Mouse (Mus musculus) stomach, embryonic 15.5 days (tissue): ENCODE data around the gene Esm1. TPM values are rescaled to one million over a fixed set of nuclear protein-coding genes. Genes with fewer than 3 reads are reported as not detected.
A peak's percentile ranks its signal among the peaks of the same experiment; 100 is the strongest.

Experiments used
- ATAC-seq: fragments of 200-750 bp; cut with Nextera tagmentation; 2 replicates; pipeline ENCODE4 v1.8.0; 2017; ENCODE audit warnings: low read depth, moderate number of reproducible peaks, moderate TSS enrichment; ENCODE audit not compliant: insufficient read depth, low FRiP score
- H3K27ac ChIP-seq: fragments of 300-500 bp; sonication (generic); 2 replicates; pipeline ENCODE4 v1.5.1; 2015; ENCODE audit warnings: mild to moderate bottlenecking, inconsistent platforms
- H3K27me3 ChIP-seq: fragments of 300-500 bp; sonication (generic); replicated peaks from 2 replicates; pipeline ENCODE4 v1.6.1; 2015; ENCODE audit warnings: inconsistent platforms
- H3K36me3 ChIP-seq: fragments of 300-500 bp; sonication (generic); 2 replicates; pipeline ENCODE4 v1.6.1; 2015; ENCODE audit warnings: inconsistent platforms
- H3K4me1 ChIP-seq: fragments of 300-500 bp; sonication (generic); 2 replicates; pipeline ENCODE4 v1.6.1; 2015; ENCODE audit warnings: inconsistent platforms
- H3K4me2 ChIP-seq: fragments of 300-500 bp; sonication (generic); 2 replicates; pipeline ENCODE4 v1.6.1; 2015; ENCODE audit warnings: mild to moderate bottlenecking, inconsistent platforms
- H3K4me3 ChIP-seq: fragments of 300-500 bp; sonication (generic); replicated peaks from 2 replicates; pipeline ENCODE4 v1.5.1; 2015; ENCODE audit warnings: inconsistent platforms
- H3K9ac ChIP-seq: fragments of 300-500 bp; sonication (generic); 2 replicates; pipeline ENCODE4 v1.6.1; 2015; ENCODE audit warnings: inconsistent platforms
- H3K9me3 ChIP-seq: fragments of 300-500 bp; sonication (generic); 2 replicates; pipeline ENCODE4 v1.6.1; 2016; ENCODE audit warnings: inconsistent platforms
- WGBS: fragments of 180-500 bp; shearing (Covaris S2); methylation state at CpG from one replicate; pipeline ENCODE4 v1.1.7; 2015; 5-methylcytosine and 5-hydroxymethylcytosine counted together
- polyA plus RNA-seq: library from polyadenylated mRNA; unstranded; fragments of >200 nt; fragmentation: Nextera tagmentation; extraction: Ambion mirVana; gene quantifications from 2 replicates; pipeline ENCODE4 v1.2.1, GENCODE M21; 2015

The Esm1 gene
- polyA plus RNA-seq, 1 experiment from 2014 or later = 3.1 TPM

- Histone ChIP-seq H3K4me1 (no peaks in the 10 kb centered on the region), H3K27me3 (no peaks in the 10 kb centered on the region), H3K9ac (no peak overlapping the region), H3K9me3 (no peaks in the 10 kb centered on the region), H3K36me3 (no peaks in the 10 kb centered on the region), H3K4me2 (no peak overlapping the region), H3K27ac (no peak overlapping the region), H3K4me3 (no peak overlapping the region)
- ATAC-seq = no peak
- 86% methylated on average over 2 of the region's 2 CpGs for WGBS
Observed at GRCm38 (mm10) chr13:113201631-113202030, 7.8 kb upstream of the Esm1 start.

- no peak for ATAC-seq
- H3K36me3 ChIP-seq = no peaks in the 10 kb centered on the region
- H3K9ac ChIP-seq = no peak overlapping the region
- WGBS = 59% methylated on average over 4 of the region's 4 CpGs
- no peak overlapping the region for H3K4me2 ChIP-seq
- H3K27ac ChIP-seq = no peak overlapping the region
- no peaks in the 10 kb centered on the region for H3K4me1 ChIP-seq
- no peak overlapping the region for H3K4me3 ChIP-seq
- no peaks in the 10 kb centered on the region for H3K27me3 ChIP-seq
- no peaks in the 10 kb centered on the region for H3K9me3 ChIP-seq
Observed at GRCm38 (mm10) chr13:113202184-113202583, 7.3 kb upstream of the Esm1 start.

GRCm38 (mm10) chr13:113203146-113203545 lies 6.3 kb upstream of the Esm1 start:
- WGBS = 50% methylated on average over 5 of the region's 5 CpGs

GRCm38 (mm10) chr13:113205346-113205745 lies 4.1 kb upstream of the Esm1 start:
- no peak overlapping the region for H3K9ac ChIP-seq
- H3K27ac ChIP-seq = no peak overlapping the region
- H3K27me3 ChIP-seq = 0 out of 2 replicates have a peak, but pooled peaks cover 7% of the 10 kb centered on the region
- no peaks in the 10 kb centered on the region for H3K4me1 ChIP-seq
- ATAC-seq = no peak
- H3K9me3 ChIP-seq = no peaks in the 10 kb centered on the region
- WGBS = 83% methylated on average over 5 of the region's 5 CpGs
- H3K4me2 ChIP-seq = no peak overlapping the region
- H3K4me3 ChIP-seq = no peak overlapping the region
- no peaks in the 10 kb centered on the region for H3K36me3 ChIP-seq

More at GRCm38 (mm10) chr13:113203146-113203545, 6.3 kb upstream of the Esm1 start:
- no peaks in the 10 kb centered on the region for H3K4me1 ChIP-seq
- no peak overlapping the region for H3K9ac ChIP-seq
- no peak for ATAC-seq
- H3K27me3 ChIP-seq = no peaks in the 10 kb centered on the region
- H3K9me3 ChIP-seq = no peaks in the 10 kb centered on the region
- no peaks in the 10 kb centered on the region for H3K36me3 ChIP-seq
- H3K4me2 ChIP-seq = no peak overlapping the region
- H3K4me3 ChIP-seq = no peak overlapping the region
- H3K27ac ChIP-seq = no peak overlapping the region

- Histone ChIP-seq H3K4me3 (no peak overlapping the region), H3K4me2 (no peak overlapping the region), H3K36me3 (no peaks in the 10 kb centered on the region), H3K27me3 (0 out of 2 replicates have a peak, but pooled peaks cover 9% of the 10 kb centered on the region), H3K9me3 (no peaks in the 10 kb centered on the region), H3K4me1 (no peaks in the 10 kb centered on the region), H3K27ac (no peak overlapping the region), H3K9ac (no peak overlapping the region)
- WGBS = 62% methylated on average over 15 of the region's 15 CpGs
- no peak for ATAC-seq
Observed at GRCm38 (mm10) chr13:113211345-113211744, 1.9 kb downstream of the Esm1 start.

GRCm38 (mm10) chr13:113212401-113212800 lies 2.9 kb downstream of the Esm1 start:
- Histone ChIP-seq H3K4me3 (no peak overlapping the region), H3K9ac (no peak overlapping the region), H3K9me3 (no peaks in the 10 kb centered on the region), H3K36me3 (no peaks in the 10 kb centered on the region), H3K27ac (no peak overlapping the region), H3K27me3 (0 out of 2 replicates have a peak, but pooled peaks cover 9% of the 10 kb centered on the region), H3K4me1 (no peaks in the 10 kb centered on the region), H3K4me2 (no peak overlapping the region)
- 53% methylated on average over 3 of the region's 3 CpGs for WGBS
- ATAC-seq = no peak

- Histone ChIP-seq H3K4me2 (no peak overlapping the region), H3K9ac (no peak overlapping the region), H3K9me3 (no peaks in the 10 kb centered on the region), H3K4me3 (no peak overlapping the region), H3K4me1 (no peaks in the 10 kb centered on the region), H3K27me3 (0 out of 2 replicates have a peak, but pooled peaks cover 9% of the 10 kb centered on the region), H3K36me3 (no peaks in the 10 kb centered on the region), H3K27ac (no peak overlapping the region)
- 93% methylated on average over 3 of the region's 3 CpGs for WGBS
- ATAC-seq = no peak
Observed at GRCm38 (mm10) chr13:113213865-113214264, 4.4 kb downstream of the Esm1 start.

GRCm38 (mm10) chr13:113221851-113222250 lies 12.4 kb downstream of the Esm1 start:
- 65% methylated on average over 6 of the region's 6 CpGs for WGBS
- Histone ChIP-seq H3K27me3 (no peaks in the 10 kb centered on the region), H3K4me1 (peaks cover 5% of the 10 kb centered on the region; the same call in 1 of the 2 replicates), H3K27ac (no peak overlapping the region), H3K4me2 (no peak overlapping the region), H3K9ac (no peak overlapping the region), H3K4me3 (no peak overlapping the region), H3K9me3 (no peaks in the 10 kb centered on the region), H3K36me3 (no peaks in the 10 kb centered on the region)
- no peak for ATAC-seq

GRCm38 (mm10) chr13:113224105-113224504 lies 14.6 kb downstream of the Esm1 start:
- no peak overlapping the region for H3K9ac ChIP-seq
- no peak for ATAC-seq
- H3K36me3 ChIP-seq = no peaks in the 10 kb centered on the region
- H3K9me3 ChIP-seq = no peaks in the 10 kb centered on the region
- 16% methylated on average over 2 of the region's 2 CpGs for WGBS
- no peaks in the 10 kb centered on the region for H3K27me3 ChIP-seq
- H3K27ac ChIP-seq = no peak overlapping the region
- H3K4me3 ChIP-seq = no peak overlapping the region
- H3K4me1 ChIP-seq = peaks cover 5% of the 10 kb centered on the region; the same call in 1 of the 2 replicates
- peak overlapping the region; percentile 23 for H3K4me2 ChIP-seq

- Histone ChIP-seq H3K27ac (no peak within 1 kb of the TSS), H3K4me2 (no peak within 1 kb of the TSS), H3K27me3 (no peaks in the 10 kb centered on the region), H3K9me3 (no peaks in the 10 kb centered on the region), H3K4me3 (no peak within 1 kb of the TSS), H3K9ac (no peak within 1 kb of the TSS), H3K4me1 (peaks cover 5% of the 10 kb centered on the region; the same call in 1 of the 2 replicates), H3K36me3 (no peaks in the 10 kb centered on the region)
- ATAC-seq = no peak
- 39% methylated on average over 7 of the region's 7 CpGs for WGBS
Observed at GRCm38 (mm10) chr13:113225811-113226210, 16.4 kb downstream of the Esm1 start, which contains the start of gene Gzmk. Gene Gzmk (minus strand): TSS chr13:113225908.

- Histone ChIP-seq H3K4me3 (no peak overlapping the region), H3K36me3 (no peaks in the 10 kb centered on the region), H3K27me3 (no peaks in the 10 kb centered on the region), H3K4me1 (peaks cover 5% of the 10 kb centered on the region; the same call in 1 of the 2 replicates), H3K4me2 (no peak overlapping the region), H3K27ac (no peak overlapping the region), H3K9ac (no peak overlapping the region), H3K9me3 (no peaks in the 10 kb centered on the region)
- WGBS = 56% methylated on average over 4 of the region's 4 CpGs
- no peak for ATAC-seq
Observed at GRCm38 (mm10) chr13:113227076-113227475, 17.6 kb downstream of the Esm1 start.

- no peak for ATAC-seq
- 84% methylated on average over 17 of the region's 17 CpGs for WGBS
- Histone ChIP-seq H3K4me2 (no peak overlapping the region), H3K27me3 (no peaks in the 10 kb centered on the region), H3K4me3 (no peak overlapping the region), H3K9me3 (no peaks in the 10 kb centered on the region), H3K27ac (no peak overlapping the region), H3K9ac (no peak overlapping the region), H3K36me3 (no peaks in the 10 kb centered on the region), H3K4me1 (peaks cover 5% of the 10 kb centered on the region; the same call in 1 of the 2 replicates)
Observed at GRCm38 (mm10) chr13:113227666-113228463, 18.4 kb downstream of the Esm1 start.
